In the genomic region with DNA sequence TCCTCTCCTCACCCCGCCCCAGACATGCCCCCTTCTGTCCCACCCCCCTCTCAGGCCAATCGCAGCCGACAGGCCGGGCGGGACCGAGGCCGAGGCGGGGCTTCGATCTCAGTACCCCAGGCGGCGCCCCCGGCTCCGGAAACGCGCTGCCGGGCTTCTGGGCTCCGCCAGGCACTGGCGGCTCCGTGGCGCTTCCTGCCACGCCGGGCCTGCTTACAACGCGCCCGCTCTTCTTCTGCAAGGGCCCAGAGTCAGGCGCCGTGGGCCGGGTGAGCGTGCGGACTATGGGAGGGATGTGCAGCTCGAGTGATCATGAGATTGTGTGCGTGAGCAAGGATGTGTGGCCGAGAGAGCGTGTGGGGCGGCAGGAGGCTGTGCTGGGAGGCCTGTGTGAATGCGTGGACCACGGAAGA, we compare ENCODE assay signal across 8 mouse cellular contexts. TPM values are rescaled to one million over a fixed set of nuclear protein-coding genes. Genes with fewer than 3 reads are reported as not detected.
DNase-seq lines count a peak whose midpoint lies in the region; ATAC-seq and TF ChIP-seq lines count a peak whose summit lies in the region.

A gene (plus strand): TSS at position 139 of the 413 bp plus-strand sequence.

- no peaks in the 10 kb centered on the region for H3K9me3 ChIP-seq in hindbrain, embryonic 16.5 days (ENCODE audit: control insufficient read depth, low read length)

- H3K4me3 ChIP-seq in gastrocnemius, adult 2 months: peak within 1 kb of the TSS; percentile 81
- peak within 1 kb of the TSS; percentile 54 for H3K4me3 ChIP-seq in hindbrain, embryonic 16.5 days (ENCODE audit: low read length)
- H3K4me3 ChIP-seq in macrophage (ENCODE audit: inconsistent target): peak within 1 kb of the TSS; percentile 64

- CTCF ChIA-PET in Patski (lab: Charles Lee): no interaction called here

- H3K27ac ChIP-seq in gastrocnemius, adult 2 months: peak within 1 kb of the TSS; percentile 83
- peak within 1 kb of the TSS; percentile 72 for H3K27ac ChIP-seq in hindbrain, embryonic 16.5 days (ENCODE audit: low read depth, low read length)
- peak within 1 kb of the TSS; percentile 34 for H3K27ac ChIP-seq in macrophage

- TF ChIP-seq CTCF in Patski (IDR thresholded peaks at IDR 0.05): no peak
- TF ChIP-seq CTCF in gastrocnemius, adult 2 months (IDR thresholded peaks at IDR 0.05): no peak

- peak within 1 kb of the TSS; percentile 76 for H3K9ac ChIP-seq in hindbrain, embryonic 16.5 days (ENCODE audit: low read depth, low read length)

- H3K27me3 ChIP-seq in Patski: peaks cover 43% of the 10 kb centered on the region
- H3K27me3 ChIP-seq in hindbrain, embryonic 16.5 days (replicated peaks; ENCODE audit: control insufficient read depth, insufficient read depth, low read length): no peaks in the 10 kb centered on the region

- in situ Hi-C loops in Patski (cut with MboI; ENCODE audit: low pct_unique_long_range_greater_than_20kb): no loop called here

- H3K4me2 ChIP-seq in hindbrain, embryonic 16.5 days (ENCODE audit: low read length): peak within 1 kb of the TSS; percentile 63

- intact Hi-C loops in gastrocnemius, adult 2 months (cut with DNase I): no loop called here

- POLR2A ChIA-PET in Patski (lab: Charles Lee): no interaction called here

- no peaks in the 10 kb centered on the region for H3K36me3 ChIP-seq in hindbrain, embryonic 16.5 days (ENCODE audit: control insufficient read depth, insufficient read depth, low read length)
- H3K36me3 ChIP-seq in macrophage (ENCODE audit: inconsistent target): no peaks in the 10 kb centered on the region

- peak; percentile 95 for ATAC-seq in Patski
- peak; percentile 98 for ATAC-seq in hindbrain, embryonic 16.5 days

- 19% methylated on average over 37 of the region's 37 CpGs for WGBS in hindbrain, embryonic 16.5 days
- WGBS in macrophage (ENCODE audit: missing documents): 30% methylated on average over 34 of the region's 37 CpGs

- peaks cover 30% of the 10 kb centered on the region; the same call in 1 of the 2 replicates for H3K79me2 ChIP-seq in macrophage (ENCODE audit: inconsistent target)

- peaks cover 4% of the 10 kb centered on the region for H3K4me1 ChIP-seq in hindbrain, embryonic 16.5 days (ENCODE audit: control insufficient read depth, insufficient read depth, low read depth, low read length)

- DNase-seq in Patski (ENCODE audit: low read depth, low spot score): no peak
- peak; percentile 80 to 86 for DNase-seq in cerebellum, postnatal 25 days
- peak; percentile 86 for DNase-seq in gastrocnemius, adult 2 months
- DNase-seq in left cerebral cortex, adult 18-20 months (ENCODE audit: low spot score in 2 of 2): peak; percentile 58 to 72
- peak; percentile 72 for DNase-seq in right cerebral cortex, postnatal 14 days
- DNase-seq in urinary bladder, postnatal 25 days (ENCODE audit: low spot score): peak; percentile 57

RNA-seq across cellular contexts. Expression of the gene that starts here (rescaled TPM):
- polyA plus RNA-seq in Patski (2021) (12.3 TPM), macrophage (2018) (6.6 to 8.1 TPM (median 7.9 TPM) in 3 replicates)
- total RNA-seq in gastrocnemius, adult 2 months (2021): 1 to 10 TPM; 3.9 to 7.7 TPM
- 8.4 and 12.5 TPM in 2 replicates for polyA plus RNA-seq in hindbrain, embryonic 16.5 days (2015; fragmentation: Nextera tagmentation; extraction: Ambion mirVana)
- 10 to 100 TPM; 16.0 to 20.2 TPM for total RNA-seq in left cerebral cortex, adult 18-20 months (2021)
- total RNA-seq in macrophage (2018; cell fraction: chromatin; rRNA removed): 100 to 1,000 TPM in 4 of 26 experiments, 10 to 100 TPM in 22; 15.1 to 119 (median 58.0) TPM
- total RNA-seq in macrophage (2018; cell fraction: cytosol; rRNA removed): 10 to 100 TPM in 22 of 26 experiments, 1 to 10 TPM in 4; 9.7 to 21.8 (median 13.2) TPM
- 10 to 100 TPM; 19.2 to 96.1 (median 47.0) TPM for total RNA-seq in macrophage (2018; cell fraction: nucleus; rRNA removed)
